Mouse (Mus musculus): ENCODE results near the gene Pmm1.

- TF ChIP-seq CTCF (IDR thresholded peaks at IDR 0.05; ENCODE audit: low read depth, low read length) = no peak
- no peak for TF ChIP-seq GATA2 (IDR thresholded peaks at IDR 0.05; ENCODE audit: borderline replicate concordance, low read depth, low read length)
Observed at GRCm38 (mm10) chr15:81920546-81921217, 40.0 kb downstream of the Pmm1 start.
